Mouse (Mus musculus) kidney, embryonic 16.5 days (tissue): ENCODE data around the gene Ptpn11. TPM values are rescaled to one million over a fixed set of nuclear protein-coding genes. Genes with fewer than 3 reads are reported as not detected.

Experiments used
- ATAC-seq: fragments of 200-750 bp; cut with Nextera tagmentation; 2 replicates; pipeline ENCODE4 v1.8.0; 2017; ENCODE audit warnings: moderate TSS enrichment; ENCODE audit not compliant: low FRiP score, low TSS enrichment
- H3K27ac ChIP-seq: fragments of 300-500 bp; sonication (generic); 2 replicates; pipeline ENCODE4 v1.5.1; 2014; ENCODE audit warnings: low read length
- H3K27me3 ChIP-seq: fragments of 300-500 bp; sonication (generic); 2 replicates; pipeline ENCODE4 v1.6.1; 2014; ENCODE audit warnings: low read length, control low read depth, mixed read lengths; ENCODE audit not compliant: insufficient read depth
- H3K36me3 ChIP-seq: fragments of 300-500 bp; sonication (generic); 2 replicates; pipeline ENCODE4 v1.6.1; 2014; ENCODE audit warnings: low read length, control low read depth, mixed read lengths; ENCODE audit not compliant: insufficient read depth
- H3K4me1 ChIP-seq: fragments of 300-500 bp; sonication (generic); 2 replicates; pipeline ENCODE4 v1.6.1; 2014; ENCODE audit warnings: low read length, control low read depth, mixed read lengths; ENCODE audit not compliant: insufficient read depth
- H3K4me2 ChIP-seq: fragments of 300-500 bp; sonication (generic); replicated peaks from 2 replicates; pipeline ENCODE4 v1.6.1; 2014; ENCODE audit warnings: low read depth, low read length
- H3K4me3 ChIP-seq: fragments of 300-500 bp; sonication (generic); 2 replicates; pipeline ENCODE4 v1.5.1; 2014; ENCODE audit warnings: mild to moderate bottlenecking, low read length
- H3K9ac ChIP-seq: fragments of 300-500 bp; sonication (generic); replicated peaks from 2 replicates; pipeline ENCODE4 v1.6.1; 2014; ENCODE audit warnings: low read length
- H3K9me3 ChIP-seq: fragments of 300-500 bp; sonication (generic); 2 replicates; pipeline ENCODE4 v1.6.1; 2016; ENCODE audit warnings: low read length, control low read depth
- WGBS: fragments of 180-500 bp; shearing (Covaris S2); extraction: QIAGEN DNeasy Blood & Tissue Kit; methylation state at CpG from one replicate; pipeline ENCODE4 v1.1.7; 2014; 5-methylcytosine and 5-hydroxymethylcytosine counted together
- polyA plus RNA-seq: library from polyadenylated mRNA; unstranded; fragments of >200 nt; fragmentation: Nextera tagmentation; extraction: Ambion mirVana; gene quantifications from 2 replicates; pipeline ENCODE4 v1.2.1, GENCODE M21; 2015

Ptpn11 gene
- polyA plus RNA-seq, 1 experiment from 2014 or later = 17.0 TPM

DNA sequence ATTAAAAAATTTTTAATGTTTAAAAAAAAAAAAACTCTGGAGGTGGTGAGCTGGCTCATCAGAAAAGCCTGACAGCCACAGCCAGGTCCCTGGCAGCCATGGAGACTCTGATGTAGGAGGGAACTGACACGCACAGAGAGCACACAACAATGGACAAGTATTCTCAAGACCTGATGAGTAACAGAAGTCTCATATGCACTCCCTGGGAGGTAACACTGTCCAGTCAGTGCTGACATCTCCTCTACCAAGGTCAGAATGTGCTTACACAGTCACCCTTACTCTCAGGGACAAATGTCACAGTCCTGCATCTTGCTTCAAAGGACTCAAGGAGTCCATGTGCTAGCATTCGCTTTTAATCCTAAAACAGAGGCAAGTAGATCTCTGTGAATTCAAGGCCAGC lies 21.6 kb downstream of the Ptpn11 start:
- Histone ChIP-seq H3K36me3 (peaks cover 37% of the 10 kb centered on the region), H3K27ac (no peak overlapping the region), H3K27me3 (no peaks in the 10 kb centered on the region), H3K4me3 (no peak overlapping the region), H3K9ac (no peak overlapping the region), H3K4me1 (no peaks in the 10 kb centered on the region), H3K4me2 (no peak overlapping the region), H3K9me3 (no peaks in the 10 kb centered on the region)
- ATAC-seq = no peak
- 93% methylated on average over 2 of the region's 2 CpGs for WGBS

DNA sequence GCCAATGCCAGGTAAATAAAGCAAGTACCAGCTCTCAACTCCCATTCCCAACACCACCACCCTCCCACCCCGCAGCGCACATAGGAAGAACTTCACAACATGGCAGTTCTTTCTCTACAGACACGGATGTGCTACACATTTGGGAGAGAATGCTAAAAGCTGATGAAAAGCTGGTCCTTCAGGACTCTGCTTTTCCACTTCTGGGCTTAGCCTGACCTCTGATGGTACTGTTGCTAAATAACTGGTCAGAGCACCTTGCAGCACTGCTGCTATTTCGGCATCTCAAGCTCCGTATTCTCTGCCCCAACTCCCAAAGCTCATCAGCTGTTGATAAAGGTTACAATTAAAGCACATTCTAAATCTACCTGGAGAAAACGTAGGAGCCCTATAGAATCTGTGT lies 24.3 kb downstream of the Ptpn11 start:
- H3K4me1 ChIP-seq = no peaks in the 10 kb centered on the region
- peaks cover 63% of the 10 kb centered on the region for H3K36me3 ChIP-seq
- no peak overlapping the region for H3K9ac ChIP-seq
- H3K27me3 ChIP-seq = no peaks in the 10 kb centered on the region
- 98% methylated on average over 6 of the region's 6 CpGs for WGBS
- no peak overlapping the region for H3K27ac ChIP-seq
- H3K9me3 ChIP-seq = no peaks in the 10 kb centered on the region
- no peak overlapping the region for H3K4me2 ChIP-seq
- H3K4me3 ChIP-seq = no peak overlapping the region
- no peak for ATAC-seq

GRCm38 (mm10) chr5:121162923-121163322 lies 28.3 kb downstream of the Ptpn11 start:
- H3K4me1 ChIP-seq = no peaks in the 10 kb centered on the region
- H3K9me3 ChIP-seq = no peaks in the 10 kb centered on the region
- WGBS = 80% methylated on average over 7 of the region's 7 CpGs
- no peak overlapping the region for H3K27ac ChIP-seq
- H3K36me3 ChIP-seq = peaks cover 68% of the 10 kb centered on the region
- no peak overlapping the region for H3K4me3 ChIP-seq
- no peak for ATAC-seq
- H3K27me3 ChIP-seq = no peaks in the 10 kb centered on the region
- no peak overlapping the region for H3K4me2 ChIP-seq
- H3K9ac ChIP-seq = no peak overlapping the region

- Histone ChIP-seq H3K4me2 (no peak overlapping the region), H3K4me1 (no peaks in the 10 kb centered on the region), H3K9ac (no peak overlapping the region), H3K27me3 (no peaks in the 10 kb centered on the region), H3K4me3 (no peak overlapping the region), H3K36me3 (peaks cover 68% of the 10 kb centered on the region), H3K27ac (no peak overlapping the region), H3K9me3 (no peaks in the 10 kb centered on the region)
- WGBS = 80% methylated on average over 5 of the region's 5 CpGs
- ATAC-seq = no peak
Measured at GRCm38 (mm10) chr5:121162285-121162684, 28.9 kb downstream of the Ptpn11 start.

DNA sequence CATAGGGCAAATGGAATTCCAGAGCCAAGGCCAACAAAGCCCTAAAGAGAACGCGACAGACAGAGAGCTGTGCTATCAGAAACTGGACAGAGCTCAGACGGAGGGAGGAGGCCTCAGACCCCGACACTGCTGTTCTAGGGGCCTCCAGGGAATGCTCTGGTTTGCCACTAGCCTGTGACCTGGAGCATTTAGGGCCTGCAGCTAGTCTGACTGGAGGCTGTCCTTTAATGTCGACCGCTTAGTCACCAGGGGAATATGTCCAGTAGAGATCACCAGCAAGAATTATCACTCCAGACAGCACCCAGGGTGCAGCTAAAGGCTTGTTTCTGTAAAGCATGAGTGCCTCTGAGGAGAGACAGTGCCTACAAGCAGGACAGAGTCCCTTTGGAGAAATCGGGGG lies 32.2 kb downstream of the Ptpn11 start:
- no peak overlapping the region for H3K27ac ChIP-seq
- no peaks in the 10 kb centered on the region for H3K4me1 ChIP-seq
- H3K27me3 ChIP-seq = no peaks in the 10 kb centered on the region
- H3K4me3 ChIP-seq = no peak overlapping the region
- H3K36me3 ChIP-seq = peaks cover 56% of the 10 kb centered on the region
- no peaks in the 10 kb centered on the region for H3K9me3 ChIP-seq
- ATAC-seq = no peak
- H3K9ac ChIP-seq = no peak overlapping the region
- no peak overlapping the region for H3K4me2 ChIP-seq
- WGBS = 83% methylated on average over 7 of the region's 7 CpGs

GRCm38 (mm10) chr5:121157489-121157888 lies 33.7 kb downstream of the Ptpn11 start:
- H3K4me1 ChIP-seq = no peaks in the 10 kb centered on the region
- H3K9me3 ChIP-seq = no peaks in the 10 kb centered on the region
- ATAC-seq = no peak
- peaks cover 56% of the 10 kb centered on the region for H3K36me3 ChIP-seq
- 95% methylated on average over 5 of the region's 5 CpGs for WGBS
- no peaks in the 10 kb centered on the region for H3K27me3 ChIP-seq
- H3K4me2 ChIP-seq = no peak overlapping the region
- H3K4me3 ChIP-seq = no peak overlapping the region
- H3K27ac ChIP-seq = no peak overlapping the region
- H3K9ac ChIP-seq = no peak overlapping the region

DNA sequence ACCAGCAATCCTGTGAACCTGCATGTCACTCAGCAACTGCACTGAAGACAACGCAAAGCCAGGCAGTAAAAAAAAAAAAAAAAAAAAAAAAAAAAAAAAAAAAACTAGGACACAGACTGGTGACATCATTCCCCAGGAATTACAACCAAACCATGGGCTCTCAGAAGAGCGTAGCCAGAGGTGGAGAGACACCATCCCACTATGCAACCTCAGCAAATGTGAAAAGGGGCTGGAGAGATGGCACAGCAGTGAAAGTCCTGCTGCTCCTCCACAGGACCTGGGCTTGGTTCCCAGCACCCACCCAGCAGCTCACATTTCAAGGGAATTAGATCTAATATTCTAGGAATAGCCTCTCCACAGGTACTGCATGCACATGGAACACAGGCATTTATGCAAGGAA lies 34.2 kb downstream of the Ptpn11 start:
- ATAC-seq = no peak
- Histone ChIP-seq H3K9ac (no peak overlapping the region), H3K4me3 (no peak overlapping the region), H3K27me3 (no peaks in the 10 kb centered on the region), H3K27ac (no peak overlapping the region), H3K4me2 (no peak overlapping the region), H3K36me3 (peaks cover 56% of the 10 kb centered on the region), H3K4me1 (no peaks in the 10 kb centered on the region), H3K9me3 (no peaks in the 10 kb centered on the region)
- WGBS = 70% methylated on average over 2 of the region's 2 CpGs

DNA sequence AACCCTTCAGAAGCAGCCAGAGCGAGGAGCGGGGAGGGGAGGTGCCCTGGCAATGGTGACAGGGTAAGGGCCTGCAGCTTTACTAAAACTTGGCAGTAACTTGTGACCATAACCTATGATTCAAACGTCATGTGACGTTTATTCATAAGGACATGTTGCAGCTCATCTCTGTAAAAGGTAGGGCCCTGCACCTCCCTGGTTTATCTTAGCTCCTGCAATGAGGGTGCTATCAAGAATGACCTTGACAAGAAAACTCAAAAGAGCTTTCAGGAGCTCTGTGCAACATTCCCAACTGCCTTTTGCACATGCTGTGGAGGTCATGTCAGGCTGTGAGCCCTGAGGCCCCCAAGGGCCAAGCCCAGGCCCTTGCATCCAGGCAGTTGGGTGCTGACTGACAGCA lies 35.1 kb downstream of the Ptpn11 start:
- H3K27me3 ChIP-seq = no peaks in the 10 kb centered on the region
- no peak overlapping the region for H3K4me3 ChIP-seq
- no peak overlapping the region for H3K9ac ChIP-seq
- ATAC-seq = no peak
- H3K36me3 ChIP-seq = peaks cover 53% of the 10 kb centered on the region
- H3K4me2 ChIP-seq = no peak overlapping the region
- H3K27ac ChIP-seq = no peak overlapping the region
- H3K9me3 ChIP-seq = no peaks in the 10 kb centered on the region
- WGBS = 96% methylated on average over 4 of the region's 4 CpGs
- no peaks in the 10 kb centered on the region for H3K4me1 ChIP-seq

GRCm38 (mm10) chr5:121150684-121151083 lies 40.5 kb downstream of the Ptpn11 start:
- no peaks in the 10 kb centered on the region for H3K9me3 ChIP-seq
- ATAC-seq = no peak
- H3K27ac ChIP-seq = no peak overlapping the region
- H3K27me3 ChIP-seq = no peaks in the 10 kb centered on the region
- peaks cover 66% of the 10 kb centered on the region for H3K36me3 ChIP-seq
- peaks cover 9% of the 10 kb centered on the region for H3K4me1 ChIP-seq
- no peak overlapping the region for H3K4me2 ChIP-seq
- H3K4me3 ChIP-seq = no peak overlapping the region
- no peak overlapping the region for H3K9ac ChIP-seq
- WGBS = 77% methylated on average over 4 of the region's 4 CpGs

DNA sequence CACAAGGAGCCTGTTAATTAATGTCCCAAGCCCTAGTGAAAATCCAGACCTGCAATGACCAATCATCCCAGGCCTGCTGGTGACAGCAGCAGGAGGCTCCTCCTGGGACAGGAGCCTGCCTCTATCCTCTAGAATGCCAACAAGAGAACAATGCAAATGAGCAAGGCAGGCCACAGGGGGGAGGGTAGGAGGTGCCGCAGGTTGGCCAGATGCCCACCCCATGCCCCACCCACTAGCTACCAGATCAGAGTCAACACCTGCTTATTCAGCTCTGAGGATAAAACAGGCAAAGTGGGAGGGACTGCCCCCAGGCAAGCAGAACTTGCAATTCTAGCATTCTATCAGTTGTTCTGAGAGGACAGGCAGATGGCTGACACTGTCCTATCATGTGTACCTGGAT lies 42.0 kb downstream of the Ptpn11 start:
- no peaks in the 10 kb centered on the region for H3K27me3 ChIP-seq
- 67% methylated on average over 1 of the region's 1 CpGs for WGBS
- H3K27ac ChIP-seq = no peak overlapping the region
- H3K9ac ChIP-seq = no peak overlapping the region
- no peak overlapping the region for H3K4me3 ChIP-seq
- ATAC-seq = peak; percentile 24; the same call in 1 of the 2 replicates
- H3K4me2 ChIP-seq = no peak overlapping the region
- H3K4me1 ChIP-seq = peaks cover 14% of the 10 kb centered on the region
- peaks cover 65% of the 10 kb centered on the region for H3K36me3 ChIP-seq
- H3K9me3 ChIP-seq = no peaks in the 10 kb centered on the region

DNA sequence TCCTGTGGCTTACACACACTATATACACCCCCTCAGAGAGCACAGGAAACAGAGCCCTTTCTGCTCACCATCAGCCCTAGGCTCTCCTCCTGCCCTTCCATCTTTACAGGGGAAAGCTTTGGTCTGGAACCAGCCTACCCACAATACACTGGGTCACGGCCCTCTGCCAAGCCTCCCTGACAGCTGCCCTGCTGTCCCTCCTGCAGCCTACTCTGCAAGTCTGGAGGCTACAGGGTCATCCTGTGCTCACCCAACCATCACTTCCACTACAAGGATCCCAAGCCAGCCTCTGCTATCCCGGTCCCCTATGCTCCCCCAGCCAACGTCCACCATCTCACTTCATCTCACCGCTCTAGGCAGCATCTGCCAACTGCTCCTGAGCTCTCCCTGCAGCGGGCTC lies 44.9 kb downstream of the Ptpn11 start:
- H3K9me3 ChIP-seq = no peaks in the 10 kb centered on the region
- 60% methylated on average over 5 of the region's 5 CpGs for WGBS
- H3K4me1 ChIP-seq = peaks cover 14% of the 10 kb centered on the region
- ATAC-seq = peak; percentile 82
- 0 out of 2 replicates have a peak overlapping the region, but pooled peaks have one; percentile 4 for H3K27ac ChIP-seq
- no peaks in the 10 kb centered on the region for H3K27me3 ChIP-seq
- no peak overlapping the region for H3K9ac ChIP-seq
- no peak overlapping the region for H3K4me2 ChIP-seq
- H3K4me3 ChIP-seq = no peak overlapping the region
- peaks cover 62% of the 10 kb centered on the region for H3K36me3 ChIP-seq
